Mouse (Mus musculus) liver, embryonic 14.5 days (tissue): ENCODE results near the gene BC030867. TPM values are rescaled to one million over a fixed set of nuclear protein-coding genes. Genes with fewer than 3 reads are reported as not detected.

Source experiments
- ATAC-seq: fragments of 200-750 bp; cut with Nextera tagmentation; 2 replicates; pipeline ENCODE4 v1.8.0; 2017; ENCODE audit warnings: moderate number of reproducible peaks, mild to moderate bottlenecking, moderate library complexity; ENCODE audit not compliant: insufficient read depth
- DNase-seq, 3 experiments: peaks; one replicate each; pipeline ENCODE4 v3.0.0-alpha.2; 2012 to 2013; ENCODE audit warnings: low read depth in 3 of 3, low spot score in 3 of 3
- H3K27ac ChIP-seq: fragments of 300-500 bp; sonication (generic); 2 replicates; pipeline ENCODE4 v1.5.1; 2014; ENCODE audit warnings: moderate library complexity, mild to moderate bottlenecking, control low read depth, inconsistent platforms
- H3K27me3 ChIP-seq: fragments of 300-500 bp; sonication (generic); 2 replicates; pipeline ENCODE4 v1.6.1; 2014; ENCODE audit warnings: mild to moderate bottlenecking, low read length, moderate library complexity; ENCODE audit not compliant: control insufficient read depth, insufficient read depth
- H3K36me3 ChIP-seq: fragments of 300-500 bp; sonication (generic); replicated peaks from 2 replicates; pipeline ENCODE4 v1.6.1; 2014; ENCODE audit warnings: low read depth; ENCODE audit not compliant: control insufficient read depth, insufficient read depth
- H3K4me1 ChIP-seq, 2 experiments: fragments of 200-500 bp in 1 of 2; fragments of 300-500 bp in 1 of 2; sonication (generic) in 1 of 2; replicated peaks; 2 replicates each; pipeline ENCODE4 v1.6.1; 2012 to 2014; ENCODE audit warnings: antibody characterized with exemption in 1 of 2, inconsistent platforms in 1 of 2, low read length in 1 of 2; ENCODE audit not compliant: control insufficient read depth in 2 of 2, insufficient read depth in 2 of 2
- H3K4me2 ChIP-seq: fragments of 300-500 bp; sonication (generic); 2 replicates; pipeline ENCODE4 v1.6.1; 2014; ENCODE audit warnings: low read depth, mild to moderate bottlenecking, control low read depth, moderate library complexity
- H3K4me3 ChIP-seq, 2 experiments: fragments of 200-500 bp in 1 of 2; fragments of 300-500 bp in 1 of 2; sonication (generic) in 1 of 2; 2 replicates each; pipeline ENCODE4 v1.5.1; 2012 to 2014; ENCODE audit warnings: low read depth in 2 of 2, low read length in 2 of 2, mild to moderate bottlenecking in 2 of 2, control low read depth in 1 of 2, inconsistent platforms in 1 of 2, moderate library complexity in 1 of 2; ENCODE audit not compliant: insufficient read depth in 1 of 2
- H3K9ac ChIP-seq: fragments of 300-500 bp; sonication (generic); replicated peaks from 2 replicates; pipeline ENCODE4 v1.6.1; 2014; ENCODE audit warnings: mild to moderate bottlenecking, control low read depth, moderate library complexity
- H3K9me3 ChIP-seq: fragments of 300-500 bp; sonication (generic); 2 replicates; pipeline ENCODE4 v1.6.1; 2016; ENCODE audit warnings: low read length, mixed read lengths; ENCODE audit not compliant: control insufficient read depth
- CTCF ChIP-seq: IDR thresholded peaks from 2 replicates; pipeline ENCODE4 v1.5.1; 2016; ENCODE audit warnings: antibody characterized with exemption, low read depth, control low read depth
- EP300 ChIP-seq: IDR thresholded peaks from 2 replicates; pipeline ENCODE4 v1.6.1; 2016; ENCODE audit warnings: antibody characterized with exemption, low read depth
- whole genome bisulfite sequencing: fragments of 180-500 bp; shearing (Covaris S2); extraction: QIAGEN DNeasy Blood & Tissue Kit; methylation state at CpG from one replicate; pipeline ENCODE4 v1.1.7; 2014; ENCODE audit not compliant: insufficient replicate concordance; 5-methylcytosine and 5-hydroxymethylcytosine counted together
- polyA plus RNA-seq, 2 experiments: library from polyadenylated mRNA; depleted of rRNA in 1 of 2; stranded (reverse) in 1 of 2; unstranded in 1 of 2; fragments of >200 nt; fragmentation: Nextera tagmentation in 1 of 2; extraction: Ambion mirVana in 1 of 2; gene quantifications; 2 replicates each; pipeline versions ENCODE4 v1.2.1 to v1.2.3; 2012 to 2014

The BC030867 gene
- polyA plus RNA-seq, 2 experiments = 10.8 to 11.3 TPM

GRCm38 (mm10) chr11:102295598-102296471, 47.2 kb downstream of the BC030867 start:
- Histone ChIP-seq H3K9me3 (no peaks in the 10 kb centered on the region), H3K4me3 (peak overlapping the region; percentile 61 to 83), H3K27ac (peak overlapping the region; percentile 89), H3K9ac (peak overlapping the region; percentile 84), H3K4me2 (peak overlapping the region; percentile 95), H3K36me3 (peaks cover 25% of the 10 kb centered on the region), H3K27me3 (no peaks in the 10 kb centered on the region), H3K4me1 (peaks cover 9 to 12% of the 10 kb centered on the region in 2 experiments)
- ATAC-seq (peak; percentile 6; the same call in 1 of the 2 replicates), DNase-seq (no peak)
- TF ChIP-seq CTCF = no peak
- TF ChIP-seq EP300 = no peak
- WGBS = under 1% methylated on average over 43 of the region's 73 CpGs

- Histone ChIP-seq H3K4me2 (peak within 1 kb of the TSS; percentile 95), H3K9ac (peak within 1 kb of the TSS; percentile 84), H3K27me3 (no peaks in the 10 kb centered on the region), H3K4me3 (peak within 1 kb of the TSS; percentile 73 to 83), H3K36me3 (peaks cover 19% of the 10 kb centered on the region), H3K4me1 (peaks cover 9 to 12% of the 10 kb centered on the region in 2 experiments), H3K9me3 (no peaks in the 10 kb centered on the region), H3K27ac (peak within 1 kb of the TSS; percentile 89)
- WGBS = under 1% methylated on average over 105 of the region's 125 CpGs
- DNase-seq = peak; percentile 97 to 98 (median 98)
- TF ChIP-seq EP300 (no peak), CTCF (no peak)
- peak; percentile 92 for ATAC-seq
Measured at GRCm38 (mm10) chr11:102296491-102297472, 48.1 kb downstream of the BC030867 start, which contains the start of gene Atxn7l3. Gene Atxn7l3, minus strand, starts transcription at chr11:102296631.

- ATAC-seq (peak; percentile 34; the same call in 1 of the 2 replicates), DNase-seq (no peak)
- Histone ChIP-seq H3K27me3 (no peaks in the 10 kb centered on the region), H3K9ac (peak overlapping the region; percentile 72), H3K4me1 (peaks cover 9 to 12% of the 10 kb centered on the region in 2 experiments), H3K9me3 (no peaks in the 10 kb centered on the region), H3K4me3 (peak overlapping the region; percentile 73 to 83), H3K36me3 (peaks cover 8% of the 10 kb centered on the region), H3K27ac (peak overlapping the region; percentile 88), H3K4me2 (peak overlapping the region; percentile 89)
- no peak for TF ChIP-seq CTCF
- 18% methylated on average over 27 of the region's 27 CpGs for WGBS
Measured at GRCm38 (mm10) chr11:102297577-102298556, 49.2 kb downstream of the BC030867 start.

GRCm38 (mm10) chr11:102299839-102300238, 51.2 kb downstream of the BC030867 start:
- Histone ChIP-seq H3K36me3 (no peaks in the 10 kb centered on the region), H3K9me3 (no peaks in the 10 kb centered on the region), H3K4me3 (no peak overlapping the region), H3K9ac (no peak overlapping the region), H3K4me2 (no peak overlapping the region), H3K4me1 (peaks cover 9 to 12% of the 10 kb centered on the region in 2 experiments), H3K27ac (no peak overlapping the region), H3K27me3 (no peaks in the 10 kb centered on the region)
- ATAC-seq = no peak
- DNase-seq = peak in 2 of 3 experiments; percentile 71 to 73
- TF ChIP-seq EP300 (no peak), CTCF (peak; percentile 85)
- 0% methylated on average over 1 of the region's 1 CpGs for WGBS
